Mouse (Mus musculus) heart, embryonic 11.5 days (tissue): Measurements from ENCODE around the gene Adrm1. TPM values are rescaled to one million over a fixed set of nuclear protein-coding genes. Genes with fewer than 3 reads are reported as not detected.

Experiments used
- ATAC-seq: fragments of 200-750 bp; cut with Nextera tagmentation; replicated peaks from 2 replicates; pipeline ENCODE4 v1.8.0; 2017; ENCODE audit warnings: moderate library complexity; ENCODE audit not compliant: insufficient number of reproducible peaks, low FRiP score, low TSS enrichment
- H3K27ac ChIP-seq: fragments of 300-500 bp; sonication (generic); 2 replicates; pipeline ENCODE4 v1.5.1; 2014; ENCODE audit warnings: mild to moderate bottlenecking, low read depth, low read length
- H3K27me3 ChIP-seq: fragments of 300-500 bp; sonication (generic); 2 replicates; pipeline ENCODE4 v1.6.1; 2014; ENCODE audit warnings: mild to moderate bottlenecking, low read length, mixed read lengths; ENCODE audit not compliant: control insufficient read depth, insufficient read depth
- H3K36me3 ChIP-seq: fragments of 300-500 bp; sonication (generic); 2 replicates; pipeline ENCODE4 v1.6.1; 2014; ENCODE audit warnings: mild to moderate bottlenecking, low read length, moderate library complexity, mixed read lengths; ENCODE audit not compliant: control insufficient read depth, insufficient read depth
- H3K4me1 ChIP-seq: fragments of 300-500 bp; sonication (generic); 2 replicates; pipeline ENCODE4 v1.6.1; 2014; ENCODE audit warnings: low read length; ENCODE audit not compliant: control insufficient read depth, insufficient read depth
- H3K4me2 ChIP-seq: fragments of 300-500 bp; sonication (generic); 2 replicates; pipeline ENCODE4 v1.6.1; 2014; ENCODE audit warnings: mild to moderate bottlenecking, moderate library complexity
- H3K4me3 ChIP-seq: fragments of 300-500 bp; sonication (generic); 2 replicates; pipeline ENCODE4 v1.5.1; 2014; ENCODE audit warnings: low read depth, low read length
- H3K9ac ChIP-seq: fragments of 300-500 bp; sonication (generic); 2 replicates; pipeline ENCODE4 v1.6.1; 2014; ENCODE audit warnings: mild to moderate bottlenecking, low read depth, low read length, moderate library complexity
- H3K9me3 ChIP-seq: fragments of 300-500 bp; sonication (generic); replicated peaks from 2 replicates; pipeline ENCODE4 v1.6.1; 2016; ENCODE audit warnings: low read length; ENCODE audit not compliant: control insufficient read depth
- WGBS: fragments of 180-500 bp; shearing (Covaris S2); extraction: QIAGEN DNeasy Blood & Tissue Kit; methylation state at CpG from one replicate; pipeline ENCODE4 v1.1.7; 2014; ENCODE audit not compliant: insufficient replicate concordance; 5-methylcytosine and 5-hydroxymethylcytosine counted together
- polyA plus RNA-seq: library from polyadenylated mRNA; unstranded; fragments of >200 nt; fragmentation: Nextera tagmentation; extraction: Ambion mirVana; gene quantifications from 2 replicates; pipeline ENCODE4 v1.2.1, GENCODE M21; 2014

Gene Adrm1
- polyA plus RNA-seq, 1 experiment from 2014 or later = 121 TPM

GRCm38 (mm10) chr2:180196610-180197322 is 25.5 kb downstream of the Adrm1 start:
- no peak for ATAC-seq
- no peaks in the 10 kb centered on the region for H3K9me3 ChIP-seq
- H3K27me3 ChIP-seq = no peaks in the 10 kb centered on the region
- H3K9ac ChIP-seq = no peak overlapping the region
- 65% methylated on average over 12 of the region's 12 CpGs for WGBS
- H3K4me1 ChIP-seq = no peaks in the 10 kb centered on the region
- H3K27ac ChIP-seq = no peak overlapping the region
- H3K36me3 ChIP-seq = peaks cover 5% of the 10 kb centered on the region; the same call in 1 of the 2 replicates
- no peak overlapping the region for H3K4me2 ChIP-seq
- H3K4me3 ChIP-seq = no peak overlapping the region

GRCm38 (mm10) chr2:180197323-180198037 is 26.2 kb downstream of the Adrm1 start:
- H3K4me2 ChIP-seq = no peak overlapping the region
- 89% methylated on average over 10 of the region's 10 CpGs for WGBS
- no peak overlapping the region for H3K27ac ChIP-seq
- no peaks in the 10 kb centered on the region for H3K9me3 ChIP-seq
- peaks cover 5% of the 10 kb centered on the region; the same call in 1 of the 2 replicates for H3K36me3 ChIP-seq
- H3K9ac ChIP-seq = no peak overlapping the region
- H3K4me3 ChIP-seq = no peak overlapping the region
- H3K27me3 ChIP-seq = no peaks in the 10 kb centered on the region
- no peak for ATAC-seq
- H3K4me1 ChIP-seq = no peaks in the 10 kb centered on the region

DNA sequence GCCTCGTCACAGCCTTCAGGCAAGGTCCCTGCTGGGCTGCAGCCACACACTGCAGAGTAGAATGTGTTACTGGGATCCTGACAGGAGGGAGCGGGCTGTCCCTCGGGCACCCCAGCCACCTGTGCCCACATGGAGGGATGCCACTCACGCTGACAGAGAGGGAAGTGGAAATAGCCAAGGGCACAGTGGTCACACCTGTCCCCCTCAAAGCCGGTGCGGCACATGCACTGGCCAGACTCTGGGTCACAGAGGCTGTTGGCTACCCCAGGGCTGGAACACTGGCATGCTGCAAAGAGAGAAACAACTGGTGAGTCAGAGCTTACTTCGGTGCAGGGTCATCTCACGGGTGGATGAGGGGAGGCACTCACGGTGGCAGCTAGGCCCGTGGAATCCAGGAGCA is 27.5 kb downstream of the Adrm1 start:
- H3K4me3 ChIP-seq = no peak overlapping the region
- no peak for ATAC-seq
- no peaks in the 10 kb centered on the region for H3K9me3 ChIP-seq
- no peak overlapping the region for H3K9ac ChIP-seq
- no peak overlapping the region for H3K27ac ChIP-seq
- H3K4me2 ChIP-seq = no peak overlapping the region
- H3K4me1 ChIP-seq = no peaks in the 10 kb centered on the region
- peaks cover 4% of the 10 kb centered on the region; the same call in 1 of the 2 replicates for H3K36me3 ChIP-seq
- 87% methylated on average over 10 of the region's 10 CpGs for WGBS
- no peaks in the 10 kb centered on the region for H3K27me3 ChIP-seq

DNA sequence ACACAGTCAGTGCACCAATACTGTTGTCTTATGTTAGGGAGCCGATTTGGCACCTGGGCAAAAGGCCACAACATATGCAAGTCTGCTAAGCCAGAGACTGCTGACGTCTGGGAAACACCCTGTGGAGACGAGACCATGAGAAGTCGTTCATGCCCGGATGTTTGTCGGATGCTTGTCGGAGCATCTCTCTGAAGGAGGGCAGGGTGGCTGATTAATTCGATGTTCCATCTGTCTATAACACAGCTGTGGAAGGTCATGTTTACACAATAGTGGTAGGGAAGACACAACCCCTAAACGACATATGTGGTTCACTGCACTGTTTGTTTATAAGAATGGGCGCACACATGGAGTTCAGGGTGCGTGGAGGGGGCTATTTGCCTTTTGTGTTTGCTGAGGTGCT is 29.4 kb downstream of the Adrm1 start:
- Histone ChIP-seq H3K4me1 (no peaks in the 10 kb centered on the region; the same call in 1 of the 2 replicates), H3K9me3 (no peaks in the 10 kb centered on the region), H3K36me3 (0 out of 2 replicates have a peak, but pooled peaks cover 2% of the 10 kb centered on the region), H3K27ac (no peak overlapping the region), H3K4me3 (no peak overlapping the region), H3K9ac (no peak overlapping the region), H3K27me3 (no peaks in the 10 kb centered on the region), H3K4me2 (no peak overlapping the region)
- ATAC-seq = no peak
- 73% methylated on average over 11 of the region's 11 CpGs for WGBS

GRCm38 (mm10) chr2:180201303-180201702 is 30.0 kb downstream of the Adrm1 start:
- H3K27ac ChIP-seq = no peak overlapping the region
- no peaks in the 10 kb centered on the region; the same call in 1 of the 2 replicates for H3K4me1 ChIP-seq
- no peak for ATAC-seq
- H3K4me2 ChIP-seq = no peak overlapping the region
- no peaks in the 10 kb centered on the region for H3K9me3 ChIP-seq
- no peak overlapping the region for H3K4me3 ChIP-seq
- H3K27me3 ChIP-seq = no peaks in the 10 kb centered on the region
- WGBS = 68% methylated on average over 9 of the region's 9 CpGs
- 0 out of 2 replicates have a peak, but pooled peaks cover 2% of the 10 kb centered on the region for H3K36me3 ChIP-seq
- H3K9ac ChIP-seq = no peak overlapping the region

GRCm38 (mm10) chr2:180202263-180202662 is 31.0 kb downstream of the Adrm1 start:
- Histone ChIP-seq H3K27ac (no peak overlapping the region), H3K36me3 (0 out of 2 replicates have a peak, but pooled peaks cover 2% of the 10 kb centered on the region), H3K9me3 (no peaks in the 10 kb centered on the region), H3K9ac (no peak overlapping the region), H3K4me1 (no peaks in the 10 kb centered on the region; the same call in 1 of the 2 replicates), H3K4me2 (no peak overlapping the region), H3K27me3 (no peaks in the 10 kb centered on the region), H3K4me3 (no peak overlapping the region)
- ATAC-seq = no peak
- WGBS = 92% methylated on average over 14 of the region's 14 CpGs

- H3K4me1 ChIP-seq = no peaks in the 10 kb centered on the region; the same call in 1 of the 2 replicates
- H3K27me3 ChIP-seq = no peaks in the 10 kb centered on the region
- no peak overlapping the region for H3K27ac ChIP-seq
- 0 out of 2 replicates have a peak, but pooled peaks cover 2% of the 10 kb centered on the region for H3K36me3 ChIP-seq
- H3K9me3 ChIP-seq = no peaks in the 10 kb centered on the region
- H3K4me3 ChIP-seq = no peak overlapping the region
- no peak for ATAC-seq
- H3K4me2 ChIP-seq = no peak overlapping the region
- 75% methylated on average over 10 of the region's 10 CpGs for WGBS
- no peak overlapping the region for H3K9ac ChIP-seq
These were observed 31.5 kb downstream of the Adrm1 start for GRCm38 (mm10) chr2:180202805-180203204.

DNA sequence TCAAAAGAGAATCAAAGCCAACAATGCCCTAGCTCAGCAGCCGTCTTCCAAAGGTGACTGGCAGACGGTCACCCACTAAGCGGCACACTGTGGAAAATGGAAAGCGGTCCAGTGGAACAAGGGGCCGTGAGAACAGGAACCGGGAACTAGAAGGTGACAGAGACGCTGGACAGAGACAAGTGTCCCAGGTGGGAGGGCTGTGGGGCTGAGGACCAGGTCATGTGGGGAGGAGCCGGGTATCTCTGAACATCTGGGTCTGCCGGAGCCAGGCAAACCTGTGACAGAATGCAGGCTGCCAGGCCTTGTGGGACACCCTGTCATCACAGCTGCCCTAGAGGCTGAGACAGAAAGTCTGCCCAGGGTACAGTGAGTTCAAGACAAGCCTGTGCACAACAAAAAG is 33.2 kb downstream of the Adrm1 start:
- no peak overlapping the region for H3K4me3 ChIP-seq
- no peaks in the 10 kb centered on the region for H3K9me3 ChIP-seq
- 0 out of 2 replicates have a peak, but pooled peaks cover 2% of the 10 kb centered on the region for H3K36me3 ChIP-seq
- H3K27ac ChIP-seq = no peak overlapping the region
- no peak for ATAC-seq
- no peaks in the 10 kb centered on the region for H3K27me3 ChIP-seq
- H3K9ac ChIP-seq = no peak overlapping the region
- no peak overlapping the region for H3K4me2 ChIP-seq
- 47% methylated on average over 9 of the region's 9 CpGs for WGBS
- H3K4me1 ChIP-seq = no peaks in the 10 kb centered on the region; the same call in 1 of the 2 replicates
